Mouse (Mus musculus): ENCODE results near the gene Gm20458.

DNA sequence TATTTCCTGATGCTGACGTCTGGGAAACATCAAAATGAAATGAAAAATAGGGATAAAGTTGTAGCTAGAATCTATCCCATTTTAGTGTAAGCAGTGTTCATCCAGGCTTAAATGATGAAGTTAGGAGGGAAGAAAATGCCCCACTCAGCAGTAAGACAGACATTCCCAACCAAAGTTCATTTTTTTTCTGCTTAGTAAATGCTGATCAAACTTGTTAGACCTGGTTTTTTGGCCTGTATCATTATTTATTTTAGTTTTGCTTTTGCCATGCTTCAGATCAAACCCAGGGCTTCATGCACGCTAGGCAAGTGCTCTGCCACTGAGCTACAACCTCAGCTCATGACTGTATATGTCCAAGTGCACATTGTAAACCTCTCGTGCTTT, 14.7 kb upstream of the Gm20458 start:
- TF ChIP-seq CTCF (IDR thresholded peaks at IDR 0.05; ENCODE audit: low read depth, low read length) = no peak
- TF ChIP-seq POLR2A (IDR thresholded peaks at IDR 0.05; ENCODE audit: extremely low read depth, insufficient read depth, low read length) = no peak
